8 mouse cellular contexts compared by ENCODE assay signal in the genomic region with DNA sequence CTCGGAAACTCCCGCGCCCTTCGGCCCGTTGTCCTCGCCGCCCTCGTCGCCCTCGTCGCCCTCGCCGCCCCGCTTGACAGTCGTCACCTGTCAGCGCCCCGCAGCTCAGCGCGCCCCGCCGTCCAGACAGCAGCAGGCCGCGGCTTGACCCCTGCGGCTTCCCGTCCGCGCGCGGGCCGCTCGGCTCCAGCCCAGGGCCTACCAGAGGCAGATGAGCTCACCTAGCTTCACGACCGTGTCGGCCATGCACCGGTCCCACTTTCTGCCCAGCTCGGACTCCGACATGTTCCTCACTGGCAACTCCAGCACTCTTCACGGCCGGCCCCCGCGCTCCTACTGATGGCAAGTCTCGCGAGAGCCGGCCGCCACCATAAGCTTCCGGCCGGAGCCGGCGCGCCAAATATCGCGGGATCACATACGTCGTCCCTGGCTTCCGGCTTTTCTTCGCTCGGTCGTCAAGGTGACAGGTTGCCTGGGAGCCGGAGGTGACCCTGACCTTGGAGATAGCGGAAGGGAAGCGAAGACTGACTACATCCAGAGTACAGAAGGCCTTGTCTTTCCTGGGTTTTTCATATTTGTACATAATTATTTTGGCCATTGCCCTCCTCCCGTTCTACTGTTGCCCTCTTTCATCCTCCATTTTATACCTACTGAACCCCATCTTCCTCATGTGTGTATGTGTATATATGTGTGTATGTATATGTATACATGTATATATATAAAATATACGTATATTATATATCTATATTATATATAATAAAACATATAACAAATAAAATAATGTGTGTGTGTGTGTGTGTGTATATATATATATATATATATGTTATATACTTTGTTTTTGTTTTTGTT. TPM values are rescaled to one million over a fixed set of nuclear protein-coding genes. Genes with fewer than 3 reads are reported as not detected.
DNase-seq lines count a peak whose midpoint lies in the region; ATAC-seq and TF ChIP-seq lines count a peak whose summit lies in the region.

Gene Minos1, minus strand, starts transcription at position 413 of the 849 bp plus-strand sequence.

- TF ChIP-seq CTCF in MEL (IDR thresholded peaks at IDR 0.05 in 2 of 3, conservative IDR thresholded peaks at IDR 0.05 in 1 of 3; ENCODE audit: control insufficient read depth in 1 of 3, insufficient read depth in 1 of 3, low read depth in 2 of 3, low read length in 3 of 3, poor library complexity in 1 of 3, severe bottlenecking in 1 of 3) = no peak
- no peak for TF ChIP-seq CTCF in cerebellum, adult 2 months (IDR thresholded peaks at IDR 0.05; ENCODE audit: borderline replicate concordance, insufficient read depth, low read depth, low read length)
- no peak for TF ChIP-seq CTCF in forebrain, postnatal 0 days (IDR thresholded peaks at IDR 0.05; ENCODE audit: low read depth)

- no peak for TF ChIP-seq EP300 in MEL (IDR thresholded peaks at IDR 0.05; ENCODE audit: low read depth in 1 of 2, low read length in 2 of 2)

- H3K4me1 ChIP-seq in MEL (ENCODE audit: control insufficient read depth in 1 of 2, insufficient read depth in 2 of 2, low read length in 2 of 2) = peaks cover 3 to 10% of the 10 kb centered on the region in 2 experiments
- H3K4me1 ChIP-seq in cerebellum, adult 2 months (ENCODE audit: control insufficient read depth, insufficient read depth, low read length) = peaks cover 7% of the 10 kb centered on the region
- H3K4me1 ChIP-seq in forebrain, postnatal 0 days (ENCODE audit: insufficient read depth) = peaks cover 13% of the 10 kb centered on the region; the same call in 1 of the 2 replicates
- H3K4me1 ChIP-seq in lung, embryonic 15.5 days = peaks cover 15% of the 10 kb centered on the region

- peak; percentile 99 for DNase-seq in MEL (ENCODE audit: low read depth, low spot score)
- peak; percentile 97 to 98 for DNase-seq in cerebellum, adult 2 months
- DNase-seq in forebrain, postnatal 0 days = peak; percentile 98
- DNase-seq in heart, postnatal 4 days = peak; percentile 98
- peak; percentile 97 to 99 for DNase-seq in layer of hippocampus, adult 8-10 months (ENCODE audit: low spot score in 2 of 2)
- DNase-seq in ovary, adult 18-20 months (ENCODE audit: low spot score) = peak; percentile 97
- peak; percentile 98 for DNase-seq in thymus, postnatal 0 days (ENCODE audit: low spot score)

- H3K9ac ChIP-seq in MEL (ENCODE audit: control insufficient read depth, low read depth, low read length, poor library complexity, severe bottlenecking) = peak within 1 kb of the TSS; percentile 95
- peak within 1 kb of the TSS; percentile 95 for H3K9ac ChIP-seq in forebrain, postnatal 0 days
- peak within 1 kb of the TSS; percentile 88 for H3K9ac ChIP-seq in lung, embryonic 15.5 days

- no peaks in the 10 kb centered on the region for H3K27me3 ChIP-seq in MEL (ENCODE audit: control insufficient read depth in 1 of 2, insufficient read depth in 2 of 2, low read length in 2 of 2)
- H3K27me3 ChIP-seq in cerebellum, adult 2 months (ENCODE audit: control insufficient read depth, insufficient read depth, low read length) = no peaks in the 10 kb centered on the region
- H3K27me3 ChIP-seq in forebrain, postnatal 0 days (ENCODE audit: insufficient read depth, low read length) = no peaks in the 10 kb centered on the region
- no peaks in the 10 kb centered on the region for H3K27me3 ChIP-seq in lung, embryonic 15.5 days

- WGBS in cerebellum, adult 2 months = under 1% methylated on average over 62 of the region's 63 CpGs
- WGBS in forebrain, postnatal 0 days = 2% methylated on average over 56 of the region's 63 CpGs
- WGBS in lung, embryonic 15.5 days = under 1% methylated on average over 63 of the region's 63 CpGs

- H3K9me3 ChIP-seq in MEL (replicated peaks; ENCODE audit: insufficient read depth, low read length) = no peaks in the 10 kb centered on the region
- H3K9me3 ChIP-seq in forebrain, postnatal 0 days (ENCODE audit: low read length) = no peaks in the 10 kb centered on the region
- no peaks in the 10 kb centered on the region for H3K9me3 ChIP-seq in lung, embryonic 15.5 days

- peak within 1 kb of the TSS; percentile 85 for H3K4me2 ChIP-seq in forebrain, postnatal 0 days (ENCODE audit: low read depth)
- peak within 1 kb of the TSS; percentile 83 for H3K4me2 ChIP-seq in lung, embryonic 15.5 days

- no peak for TF ChIP-seq RAD21 in MEL (IDR thresholded peaks at IDR 0.05; ENCODE audit: low read depth, low read length)

- H3K4me3 ChIP-seq in MEL (ENCODE audit: control insufficient read depth in 1 of 2, insufficient read depth in 1 of 2, low read depth in 2 of 2, low read length in 2 of 2) = peak within 1 kb of the TSS; percentile 59 to 95
- peak within 1 kb of the TSS; percentile 84 for H3K4me3 ChIP-seq in cerebellum, adult 2 months (replicated peaks; ENCODE audit: insufficient read depth, low read depth, low read length)
- peak within 1 kb of the TSS; percentile 99 for H3K4me3 ChIP-seq in forebrain, postnatal 0 days (ENCODE audit: low read depth, low read length)
- peak within 1 kb of the TSS; percentile 92 for H3K4me3 ChIP-seq in lung, embryonic 15.5 days

- peaks cover 46% of the 10 kb centered on the region for H3K79me2 ChIP-seq in MEL (ENCODE audit: control insufficient read depth, insufficient read depth, low read length, poor library complexity)

- ATAC-seq in forebrain, postnatal 0 days = peak; percentile 99
- peak; percentile 97 for ATAC-seq in lung, embryonic 15.5 days (ENCODE audit: borderline replicate concordance, extremely low read depth, low FRiP score, low TSS enrichment)

- H3K27ac ChIP-seq in MEL (ENCODE audit: control insufficient read depth, low read depth, low read length) = peak within 1 kb of the TSS; percentile 97
- peak within 1 kb of the TSS; percentile 89 for H3K27ac ChIP-seq in cerebellum, adult 2 months (ENCODE audit: insufficient read depth, low read length)
- peak within 1 kb of the TSS; percentile 84 for H3K27ac ChIP-seq in forebrain, postnatal 0 days (ENCODE audit: low read depth, low read length)
- H3K27ac ChIP-seq in lung, embryonic 15.5 days = peak within 1 kb of the TSS; percentile 85

- peak; percentile 87 to 94 for TF ChIP-seq POLR2A in MEL (IDR thresholded peaks at IDR 0.05; ENCODE audit: control insufficient read depth in 1 of 2, insufficient read depth in 1 of 2, low read depth in 1 of 2, low read length in 2 of 2, poor library complexity in 1 of 2)
- peak; percentile 87 for TF ChIP-seq POLR2A in cerebellum, adult 2 months (IDR thresholded peaks at IDR 0.05; ENCODE audit: borderline replicate concordance, insufficient read depth, low read length)

- peaks cover 0 to 15% of the 10 kb centered on the region in 2 experiments; a peak in 2 of 4 replicates for H3K36me3 ChIP-seq in MEL (ENCODE audit: control insufficient read depth in 1 of 2, insufficient read depth in 2 of 2, low read length in 2 of 2)
- H3K36me3 ChIP-seq in forebrain, postnatal 0 days (ENCODE audit: insufficient read depth) = 0 out of 2 replicates have a peak, but pooled peaks cover 3% of the 10 kb centered on the region
- H3K36me3 ChIP-seq in lung, embryonic 15.5 days = no peaks in the 10 kb centered on the region

TF ChIP-seq in MEL, 35 proteins besides CTCF, POLR2A, EP300 and RAD21:
- TF ChIP-seq TBP (IDR thresholded peaks at IDR 0.05; ENCODE audit: low read depth, low read length) = peak; percentile 84
- peak; percentile 87 for TF ChIP-seq NELFE (IDR thresholded peaks at IDR 0.05; ENCODE audit: low read depth, low read length)
- peak; percentile 59; the same call in 1 of the 2 replicates for TF ChIP-seq POLR2AphosphoS2 (IDR thresholded peaks at IDR 0.05; ENCODE audit: low read length)
- TF ChIP-seq HCFC1 (IDR thresholded peaks at IDR 0.05; ENCODE audit: low read depth, low read length) = peak; percentile 92
- TF ChIP-seq MAZ (IDR thresholded peaks at IDR 0.05; ENCODE audit: low read depth, low read length) = peak; percentile 17; the same call in 1 of the 2 replicates
- TF ChIP-seq SIN3A (IDR thresholded peaks at IDR 0.05; ENCODE audit: low read length) = peak; percentile 91
- TF ChIP-seq CHD2 (IDR thresholded peaks at IDR 0.05; ENCODE audit: low read length) = peak; percentile 100
- no peak for TF ChIP-seq RCOR1 (IDR thresholded peaks at IDR 0.05; ENCODE audit: low read depth, low read length)
- peak; percentile 80 for TF ChIP-seq MXI1 (IDR thresholded peaks at IDR 0.05; ENCODE audit: low read depth, low read length)
- no peak for TF ChIP-seq ZNF384 (IDR thresholded peaks at IDR 0.05; ENCODE audit: low read depth, low read length)
- peak; percentile 97 for TF ChIP-seq ELF1 (IDR thresholded peaks at IDR 0.05; ENCODE audit: low read depth, low read length)
- TF ChIP-seq USF2 (IDR thresholded peaks at IDR 0.05; ENCODE audit: borderline replicate concordance in 1 of 2, insufficient read depth in 1 of 2, low read depth in 1 of 2, low read length in 2 of 2) = no peak
- no peak for TF ChIP-seq TAL1 (IDR thresholded peaks at IDR 0.05; ENCODE audit: low read length)
- TF ChIP-seq TCF12 (IDR thresholded peaks at IDR 0.05; ENCODE audit: low read depth, low read length) = peak; percentile 67; the same call in 1 of the 2 replicates

RNA-seq across cellular contexts. Expression of gene Minos1, which starts in this region (rescaled TPM):
- total RNA-seq in MEL (2012; rRNA removed) = 163 and 183 TPM in 2 replicates
- 100 to 1,000 TPM in 1 of 2 experiments, not detected in 1; 401 TPM for polyA plus RNA-seq in MEL (2012; ENCODE audit: insufficient read depth in 1 of 2, insufficient read length in 2 of 2, low read depth in 1 of 2, low replicate concordance in 2 of 2, missing spikeins in 1 of 2)
- polyA plus RNA-seq in cerebellum, adult 2 months (2012; rRNA removed) = 212 and 218 TPM in 2 replicates
- 17.9 and 19.9 TPM in 2 replicates for total RNA-seq in forebrain, postnatal 0 days (2014; rRNA removed)
- polyA plus RNA-seq in forebrain, postnatal 0 days (2015; fragmentation: Nextera tagmentation; extraction: Ambion mirVana) = 412 and 532 TPM in 2 replicates
- total RNA-seq in heart, postnatal 4 days (2021) = 100 to 1,000 TPM; 588 to 656 TPM
- total RNA-seq in layer of hippocampus, adult 8-10 months (2022) = 100 to 1,000 TPM; 187 to 234 (median 208) TPM
- 517 and 528 TPM in 2 replicates for polyA plus RNA-seq in lung, embryonic 15.5 days (2015; fragmentation: Nextera tagmentation; extraction: Ambion mirVana)
- polyA plus RNA-seq in thymus, postnatal 0 days (2015; fragmentation: Nextera tagmentation; extraction: Ambion mirVana) = 777 and 795 TPM in 2 replicates

Comparison
In these comparisons a context has a peak if more than half of its experiments do, and no peak if none do; other contexts are left out.
1. Peak in every context shown above with its lines: DNase-seq, ATAC-seq, H3K4me3 ChIP-seq and H3K27ac ChIP-seq.